Mouse (Mus musculus): ENCODE results near the gene 1700025G04Rik.

GRCm38 (mm10) chr1:152010251-152010980 is 79.5 kb downstream of the 1700025G04Rik start:
- TF ChIP-seq EP300 (IDR thresholded peaks at IDR 0.05): no peak
- no peak for TF ChIP-seq CTCF (IDR thresholded peaks at IDR 0.05)

All from lung, postnatal 0 days (tissue).